Mouse (Mus musculus): ENCODE measurements around the gene Dcst2.
A peak's percentile ranks its signal among the peaks of the same experiment; 100 is the strongest.

Gene Dcst2

GRCm38 (mm10) chr3:89331561-89331960 lies 30.2 kb upstream of the Dcst2 start:
- DNase-seq (ENCODE audit: low read depth, low spot score) = no peak

- DNase-seq (ENCODE audit: low read depth, low spot score) = no peak
These were observed 29.8 kb upstream of the Dcst2 start for GRCm38 (mm10) chr3:89332013-89332412.

GRCm38 (mm10) chr3:89332476-89332875 lies 29.3 kb upstream of the Dcst2 start:
- DNase-seq (ENCODE audit: low read depth, low spot score) = no peak

DNA sequence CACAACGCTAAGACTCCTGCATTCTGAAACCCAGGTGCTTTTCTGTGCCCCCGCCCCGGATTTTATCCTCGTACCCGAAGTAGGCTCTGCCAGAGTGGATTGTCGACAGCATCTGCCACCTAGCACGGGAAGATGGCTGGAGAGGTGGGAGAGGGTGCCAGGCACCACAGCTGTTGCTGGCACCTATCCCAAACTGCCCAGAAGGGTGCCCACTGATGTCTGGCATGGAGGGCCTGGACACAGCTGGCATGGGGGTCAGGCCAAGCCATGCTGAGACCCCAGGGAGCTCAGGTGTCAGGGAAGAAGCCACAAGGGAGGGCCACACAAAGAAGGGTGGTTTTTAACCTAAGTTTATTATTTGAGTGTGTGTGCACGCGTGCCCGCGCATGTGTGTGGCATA lies 28.7 kb upstream of the Dcst2 start:
- no peak for DNase-seq (ENCODE audit: low read depth, low spot score)

- DNase-seq (ENCODE audit: low read depth, low spot score) = no peak
These were observed 25.2 kb upstream of the Dcst2 start for GRCm38 (mm10) chr3:89336529-89336928.

DNA sequence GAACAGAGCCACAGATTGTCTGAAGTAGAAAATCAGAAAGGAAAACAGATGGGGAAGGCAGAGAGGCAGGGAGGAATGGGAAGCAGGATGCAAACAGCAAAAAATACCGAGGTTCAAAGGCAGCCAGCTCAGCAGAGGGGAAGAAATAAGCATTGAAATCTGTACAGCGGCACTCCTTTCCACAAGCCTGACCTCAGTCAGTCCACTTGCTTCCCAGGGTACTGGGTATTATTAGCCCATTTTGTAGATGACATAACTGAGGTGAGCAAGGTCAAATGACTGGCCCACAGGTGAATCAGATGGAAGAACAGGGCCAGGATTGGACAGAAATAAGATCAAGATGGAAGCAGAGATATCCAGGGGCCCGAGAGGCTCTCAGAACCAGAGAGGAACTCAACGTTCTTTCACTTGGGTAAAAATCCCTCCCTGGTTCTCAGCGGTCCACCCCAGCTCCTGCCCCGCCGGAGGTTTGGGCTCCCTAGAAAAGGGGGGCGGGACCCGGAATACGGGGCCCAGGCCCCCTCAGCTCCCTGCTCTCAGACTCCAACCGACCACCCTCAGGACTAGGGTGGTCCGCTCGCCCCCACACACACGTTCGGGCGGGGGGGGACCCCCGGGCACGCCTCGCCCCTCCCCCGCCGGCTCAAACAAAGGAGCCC lies 24.6 kb upstream of the Dcst2 start:
- no peak for DNase-seq (ENCODE audit: low read depth, low spot score)

GRCm38 (mm10) chr3:89337721-89338578 lies 23.8 kb upstream of the Dcst2 start, which contains the start of gene Efna4:
Efna4 (minus strand) TSS chr3:89338028.
- DNase-seq (ENCODE audit: low read depth, low spot score) = peak; percentile 73

DNA sequence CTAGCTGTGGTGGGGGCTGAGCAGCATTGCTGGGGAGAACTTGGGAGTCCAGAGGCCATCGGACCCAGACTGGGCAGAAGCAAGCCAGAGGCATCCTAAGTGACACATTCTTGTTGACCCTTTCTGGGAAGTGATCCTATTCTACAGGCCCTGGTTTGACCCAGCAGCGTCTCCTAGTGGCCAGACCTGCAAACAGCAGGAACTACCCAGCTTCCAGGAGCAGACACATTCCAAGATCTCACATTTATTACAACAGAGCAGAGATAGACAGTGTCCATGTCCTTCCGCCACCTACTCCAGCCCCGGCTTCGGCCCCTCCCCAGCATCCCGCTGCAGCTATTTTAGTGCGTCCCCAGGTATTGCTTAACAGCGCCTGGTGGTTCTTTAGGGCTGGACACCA lies 22.4 kb upstream of the Dcst2 start:
- peak; percentile 63 for DNase-seq (ENCODE audit: low read depth, low spot score)

- peak; percentile 78 for DNase-seq (ENCODE audit: low read depth, low spot score)
These were observed 21.3 kb upstream of the Dcst2 start for GRCm38 (mm10) chr3:89340465-89340864.

DNA sequence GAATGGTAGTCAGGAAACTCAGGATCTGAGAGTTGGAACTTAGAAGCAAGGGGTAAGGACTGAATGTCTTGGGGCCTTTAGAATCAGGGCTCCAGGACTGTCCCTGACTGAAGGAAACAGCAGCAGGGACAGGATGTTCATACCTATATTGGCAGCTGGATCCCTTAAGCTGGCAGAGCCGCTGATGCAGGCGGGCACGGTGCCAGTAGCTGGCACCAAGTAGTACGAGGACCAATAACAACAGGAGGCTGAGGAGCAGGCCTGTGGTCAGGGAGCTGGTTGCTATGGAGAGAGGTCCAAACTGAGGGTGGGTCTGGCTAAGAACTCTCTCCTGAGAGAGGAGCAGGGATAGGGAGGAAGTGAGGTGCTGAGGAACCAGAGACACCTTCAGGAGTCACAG lies 20.0 kb upstream of the Dcst2 start:
- no peak for DNase-seq (ENCODE audit: low read depth, low spot score)

- no peak for DNase-seq (ENCODE audit: low read depth, low spot score)
These were observed 18.5 kb upstream of the Dcst2 start for GRCm38 (mm10) chr3:89343279-89343678.

DNA sequence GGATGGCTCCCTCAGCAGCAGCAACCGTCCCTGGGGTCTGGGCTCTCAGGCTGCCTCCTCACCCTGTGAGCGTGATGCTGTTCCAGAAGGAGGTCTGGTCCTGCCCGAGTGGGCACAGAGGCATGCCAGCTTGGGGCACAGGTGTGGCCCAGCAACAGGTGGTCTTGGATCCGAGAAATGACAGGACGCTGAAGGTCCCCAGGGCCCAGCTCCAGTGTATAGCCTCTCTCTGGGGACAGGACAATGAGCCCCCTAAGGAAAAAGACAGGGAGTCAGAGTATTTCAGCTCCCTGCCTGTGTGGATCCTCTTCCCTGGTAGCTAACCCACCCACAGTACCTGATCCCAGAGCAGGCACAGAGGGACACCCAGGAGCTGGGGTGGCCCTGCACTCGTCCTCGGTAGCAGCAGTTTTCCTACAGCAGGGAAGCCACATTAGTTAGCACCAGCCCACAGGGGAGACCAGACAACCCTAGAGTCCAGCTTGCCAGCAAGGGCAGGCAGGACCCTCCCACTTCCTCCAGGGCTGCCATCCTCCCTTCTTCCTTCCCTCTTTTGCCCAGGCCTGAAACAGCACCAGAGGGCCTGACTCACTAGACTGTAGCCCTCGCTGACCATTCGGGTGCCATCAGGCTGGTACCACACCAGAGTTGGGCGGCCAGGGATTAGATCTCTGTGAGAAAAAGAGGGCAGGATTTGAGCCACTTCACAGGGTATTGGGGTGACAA lies 14.8 kb upstream of the Dcst2 start:
- no peak for DNase-seq (ENCODE audit: low read depth, low spot score)

DNA sequence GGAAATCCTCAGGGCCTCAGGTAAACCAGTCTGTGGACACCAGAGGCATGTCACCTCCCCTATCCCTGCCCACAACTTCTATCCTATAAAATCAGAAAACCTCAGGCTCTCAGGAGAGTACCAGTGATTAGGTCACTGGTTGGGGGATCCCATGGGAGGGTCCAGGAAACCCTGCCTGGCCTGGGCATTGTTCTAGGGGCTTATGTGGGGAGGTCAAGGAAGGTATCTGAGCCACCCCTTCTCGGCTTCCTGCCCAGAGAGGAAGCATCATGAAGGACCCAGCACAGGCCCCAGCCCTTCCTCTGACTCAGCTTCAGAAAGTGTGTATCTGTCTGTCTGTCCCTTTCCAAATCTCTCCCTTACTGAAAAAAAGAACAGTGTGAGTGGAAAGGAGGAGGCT lies 13.9 kb upstream of the Dcst2 start:
- DNase-seq (ENCODE audit: low read depth, low spot score) = no peak

- DNase-seq (ENCODE audit: low read depth, low spot score) = peak; percentile 71
These were observed 12.6 kb upstream of the Dcst2 start for GRCm38 (mm10) chr3:89348911-89349868.

- peak; percentile 92 for DNase-seq (ENCODE audit: low read depth, low spot score)
These were observed 11.8 kb upstream of the Dcst2 start, which contains the start of gene Adam15 for GRCm38 (mm10) chr3:89349869-89350501. Adam15 (minus strand) TSS chr3:89349996.

GRCm38 (mm10) chr3:89351271-89351670 lies 10.5 kb upstream of the Dcst2 start:
- no peak for DNase-seq (ENCODE audit: low read depth, low spot score)

DNA sequence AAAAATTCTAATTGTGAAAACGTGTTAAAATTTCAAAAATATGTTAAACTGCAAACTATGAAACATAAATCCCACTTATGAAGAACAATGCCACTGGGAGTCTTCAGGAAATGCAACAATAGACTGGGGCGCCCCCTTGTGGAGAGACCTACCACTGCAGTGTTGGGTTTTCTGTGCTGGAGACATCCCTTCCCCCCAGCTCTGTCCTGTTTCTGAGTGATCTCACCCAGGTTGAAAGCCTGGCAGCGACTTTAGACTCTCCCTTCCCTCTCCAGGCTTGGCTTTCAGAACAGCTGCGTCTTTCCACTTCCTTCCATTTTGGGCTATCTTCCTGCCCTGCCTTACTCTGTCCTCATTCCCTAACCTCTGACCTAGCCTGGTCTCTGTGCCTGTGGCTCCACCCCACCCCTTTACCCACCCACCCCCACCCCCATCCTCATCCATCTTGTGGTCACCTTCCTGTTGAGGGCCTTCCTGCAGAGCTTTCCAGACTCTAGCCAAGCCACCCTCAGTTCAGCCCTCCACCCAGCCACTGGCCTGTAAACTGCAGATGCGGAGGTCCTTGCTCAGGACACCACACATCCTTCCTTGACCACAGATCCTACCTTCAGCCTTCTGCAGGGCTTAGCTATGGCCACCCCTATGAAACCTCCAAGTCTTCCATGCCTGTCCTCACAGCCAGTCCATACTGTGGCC lies 6.8 kb upstream of the Dcst2 start:
- peak; percentile 80 for DNase-seq (ENCODE audit: low read depth, low spot score)

DNA sequence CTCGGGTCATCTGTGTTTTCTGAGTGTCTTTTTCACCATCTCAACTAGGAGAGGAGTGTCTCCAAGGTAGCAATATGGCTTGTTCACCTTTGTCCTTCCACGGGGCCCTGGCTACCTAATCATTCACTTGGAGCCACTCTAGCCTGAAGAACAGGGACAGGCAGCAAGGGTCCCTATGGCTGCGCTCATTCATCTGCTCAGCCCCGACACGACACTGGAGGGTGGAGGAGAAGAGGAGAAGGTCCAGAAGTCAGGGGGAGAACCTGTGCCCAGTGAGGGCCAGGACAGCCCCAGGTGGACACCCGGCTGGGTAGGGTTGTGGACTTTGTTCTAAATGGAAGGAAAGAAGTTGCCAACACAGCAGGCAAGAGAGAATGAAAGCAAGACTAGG lies 6.3 kb upstream of the Dcst2 start:
- no peak for DNase-seq (ENCODE audit: low read depth, low spot score)

DNA sequence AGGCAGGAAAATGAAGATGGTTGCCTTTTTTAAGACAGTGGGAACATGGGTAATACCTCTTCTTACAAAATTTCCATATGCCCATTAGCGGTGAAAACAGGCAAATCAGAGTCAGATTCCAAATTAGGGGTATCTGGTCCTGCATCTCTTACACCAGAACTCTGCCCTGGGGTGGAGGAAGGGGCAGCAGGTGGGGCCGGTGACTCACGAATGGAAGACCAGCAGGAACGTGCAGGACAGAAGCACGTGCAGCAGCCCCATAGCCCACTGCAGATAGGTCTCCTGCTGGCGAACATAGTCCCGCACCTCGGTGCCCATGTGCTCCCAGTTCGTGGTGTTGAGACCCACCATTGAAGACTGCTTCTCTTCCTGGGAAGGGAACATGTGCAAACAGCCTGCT lies 5.7 kb upstream of the Dcst2 start:
- no peak for DNase-seq (ENCODE audit: low read depth, low spot score)

- no peak for DNase-seq (ENCODE audit: low read depth, low spot score)
These were observed 2.1 kb upstream of the Dcst2 start for GRCm38 (mm10) chr3:89359630-89360029.

Measured in CD4-positive helper T cell, adult 2 months (primary cell).